ENCODE assay signal across 27 mouse cellular contexts in genomic region chr3:137644081-137644480, GRCm38 (mm10). TPM values are rescaled to one million over a fixed set of nuclear protein-coding genes. Genes with fewer than 3 reads are reported as not detected.
"Had no signal": no experiment of that assay in that cellular context is flagged by ENCODE, and none has a peak within 500 bp of the region (broad histone marks: within the 10 kb centered on the region; RNA-seq: fewer than 3 reads in every experiment).

No protein-coding gene starts in this region.

- H3K27me3 ChIP-seq: midbrain, embryonic 13.5 days; neural tube, embryonic 13.5 days; neural tube, embryonic 15.5 days had no signal

- DNase-seq: lung, adult 18-20 months; lung, postnatal 10 days; lung, postnatal 4 days; retina, postnatal 1 day; right cerebral cortex, adult 18-20 months; right cerebral cortex, postnatal 25 days; right cerebral cortex, postnatal 4 days; spleen, adult 18-20 months; thymus, adult 18-20 months; thymus, postnatal 14 days; thymus, postnatal 36 days had no signal

- H3K36me3 ChIP-seq: midbrain, embryonic 10.5 days; midbrain, embryonic 13.5 days; neural tube, embryonic 13.5 days; neural tube, embryonic 15.5 days had no signal

- H3K27ac ChIP-seq: midbrain, embryonic 10.5 days; midbrain, embryonic 13.5 days; neural tube, embryonic 13.5 days; neural tube, embryonic 15.5 days had no signal

- H3K9me3 ChIP-seq: midbrain, embryonic 10.5 days; midbrain, embryonic 13.5 days; neural tube, embryonic 13.5 days; neural tube, embryonic 15.5 days had no signal

- H3K4me3 ChIP-seq: midbrain, embryonic 10.5 days; midbrain, embryonic 13.5 days; myocyte; neural tube, embryonic 13.5 days; neural tube, embryonic 15.5 days had no signal

- H3K4me1 ChIP-seq: neural tube, embryonic 15.5 days had no signal

RNA-seq across cellular contexts. Expression of gene Ddit4l, which starts 22.7 kb away (rescaled TPM):
- total RNA-seq: megakaryocyte, adult 5-6 weeks; megakaryocyte-erythroid progenitor cell, adult 5-6 weeks had no signal

RNA-seq across cellular contexts. Expression of gene Gm21962, which starts 27.2 kb away (rescaled TPM):
- total RNA-seq: megakaryocyte, adult 5-6 weeks; megakaryocyte-erythroid progenitor cell, adult 5-6 weeks had no signal
- polyA plus RNA-seq: liver, embryonic 16.5 days; lung, embryonic 14.5 days; lung, embryonic 16.5 days; midbrain, embryonic 10.5 days; midbrain, embryonic 13.5 days; midbrain, embryonic 16.5 days; myocyte; neural tube, embryonic 11.5 days; neural tube, embryonic 13.5 days; neural tube, embryonic 15.5 days; small intestine, adult 2 months; stomach, embryonic 14.5 days; stomach, embryonic 16.5 days; thymus, postnatal 0 days had no signal
